Mouse (Mus musculus) lung, postnatal 0 days (tissue): ENCODE data around the gene M1ap. TPM values are rescaled to one million over a fixed set of nuclear protein-coding genes. Genes with fewer than 3 reads are reported as not detected.

ENCODE experiments used
- ATAC-seq: fragments of 200-750 bp; cut with Nextera tagmentation; 2 replicates; pipeline ENCODE4 v1.8.0; 2017; ENCODE audit warnings: moderate library complexity
- DNase-seq: peaks from one replicate; pipeline ENCODE4 v3.0.0-alpha.2; 2016; ENCODE audit warnings: low spot score
- H3K27ac ChIP-seq: fragments of 300-500 bp; sonication (generic); 2 replicates; pipeline ENCODE4 v1.5.1; 2014; ENCODE audit warnings: antibody characterized with exemption, mild to moderate bottlenecking, low read length, mixed read lengths
- H3K27me3 ChIP-seq: fragments of 300-500 bp; sonication (generic); replicated peaks from 2 replicates; pipeline ENCODE4 v1.6.1; 2014; ENCODE audit warnings: low read length, mixed read lengths; ENCODE audit not compliant: insufficient read depth
- H3K36me3 ChIP-seq: fragments of 300-500 bp; sonication (generic); 2 replicates; pipeline ENCODE4 v1.6.1; 2014; ENCODE audit warnings: low read length, mixed read lengths; ENCODE audit not compliant: insufficient read depth
- H3K4me1 ChIP-seq: fragments of 300-500 bp; sonication (generic); 2 replicates; pipeline ENCODE4 v1.6.1; 2014; ENCODE audit warnings: antibody characterized with exemption, low read depth, low read length, mixed read lengths; ENCODE audit not compliant: insufficient read depth
- H3K4me2 ChIP-seq: fragments of 300-500 bp; sonication (generic); replicated peaks from 2 replicates; pipeline ENCODE4 v1.6.1; 2014; ENCODE audit warnings: low read depth, mild to moderate bottlenecking, low read length, moderate library complexity, mixed read lengths
- H3K4me3 ChIP-seq: fragments of 300-500 bp; sonication (generic); 2 replicates; pipeline ENCODE4 v1.5.1; 2014; ENCODE audit warnings: low read depth, low read length
- H3K9ac ChIP-seq: fragments of 300-500 bp; sonication (generic); replicated peaks from 2 replicates; pipeline ENCODE4 v1.6.1; 2014; ENCODE audit warnings: low read depth, mild to moderate bottlenecking
- H3K9me3 ChIP-seq: fragments of 300-500 bp; sonication (generic); 2 replicates; pipeline ENCODE4 v1.6.1; 2016; ENCODE audit warnings: low read length, mixed read lengths
- CTCF ChIP-seq: IDR thresholded peaks from 2 replicates; pipeline ENCODE4 v1.5.1; 2016; ENCODE audit warnings: antibody characterized with exemption, mild to moderate bottlenecking
- EP300 ChIP-seq: IDR thresholded peaks from 2 replicates; pipeline ENCODE4 v1.6.1; 2016; ENCODE audit warnings: antibody characterized with exemption, mild to moderate bottlenecking, control low read depth
- WGBS: fragments of 180-500 bp; shearing (Covaris S2); extraction: QIAGEN DNeasy Blood & Tissue Kit; methylation state at CpG from one replicate; pipeline ENCODE4 v1.1.7; 2014; 5-methylcytosine and 5-hydroxymethylcytosine counted together
- polyA plus RNA-seq: library from polyadenylated mRNA; unstranded; fragments of >200 nt; fragmentation: Nextera tagmentation; extraction: Ambion mirVana; gene quantifications from 2 replicates; pipeline ENCODE4 v1.2.1, GENCODE M21; 2015

Gene M1ap
- polyA plus RNA-seq, 1 experiment from 2014 or later = 1.8 TPM

- H3K27ac ChIP-seq = no peak overlapping the region
- no peak for ATAC-seq
These were observed 77.7 kb downstream of the M1ap start for GRCm38 (mm10) chr6:83024421-83024820.

GRCm38 (mm10) chr6:83025221-83025620 lies 78.5 kb downstream of the M1ap start:
- ATAC-seq = no peak
- TF ChIP-seq CTCF = no peak

More at GRCm38 (mm10) chr6:83024421-83024820, 77.7 kb downstream of the M1ap start:
- Histone ChIP-seq H3K4me2 (no peak overlapping the region), H3K4me3 (no peak overlapping the region), H3K27me3 (no peaks in the 10 kb centered on the region), H3K9ac (no peak overlapping the region), H3K9me3 (no peaks in the 10 kb centered on the region), H3K36me3 (no peaks in the 10 kb centered on the region), H3K4me1 (no peaks in the 10 kb centered on the region)
- no peak for DNase-seq
- TF ChIP-seq CTCF = no peak
- TF ChIP-seq EP300 = no peak
- 59% methylated on average over 4 of the region's 4 CpGs for WGBS

GRCm38 (mm10) chr6:83027293-83027692 lies 80.6 kb downstream of the M1ap start:
- H3K4me2 ChIP-seq = no peak overlapping the region
- DNase-seq = no peak
- ATAC-seq = no peak
- TF ChIP-seq EP300 = no peak
- TF ChIP-seq CTCF = no peak
- no peak overlapping the region for H3K4me3 ChIP-seq
- H3K4me1 ChIP-seq = peaks cover 2% of the 10 kb centered on the region; the same call in 1 of the 2 replicates
- H3K27me3 ChIP-seq = no peaks in the 10 kb centered on the region
- H3K36me3 ChIP-seq = no peaks in the 10 kb centered on the region
- WGBS = 73% methylated on average over 8 of the region's 8 CpGs
- no peak overlapping the region for H3K9ac ChIP-seq
- peak overlapping the region; percentile 28; the same call in 1 of the 2 replicates for H3K27ac ChIP-seq
- H3K9me3 ChIP-seq = no peaks in the 10 kb centered on the region

More at GRCm38 (mm10) chr6:83025221-83025620, 78.5 kb downstream of the M1ap start:
- Histone ChIP-seq H3K4me2 (no peak overlapping the region), H3K27me3 (no peaks in the 10 kb centered on the region), H3K27ac (no peak overlapping the region), H3K36me3 (no peaks in the 10 kb centered on the region), H3K9me3 (no peaks in the 10 kb centered on the region), H3K4me3 (no peak overlapping the region), H3K9ac (no peak overlapping the region), H3K4me1 (no peaks in the 10 kb centered on the region)
- 87% methylated on average over 4 of the region's 4 CpGs for WGBS
- no peak for DNase-seq

- DNase-seq = peak; percentile 64
- Histone ChIP-seq H3K36me3 (no peaks in the 10 kb centered on the region), H3K9ac (no peak overlapping the region), H3K27ac (peak overlapping the region; percentile 28; the same call in 1 of the 2 replicates), H3K9me3 (no peaks in the 10 kb centered on the region), H3K4me2 (no peak overlapping the region), H3K4me3 (no peak overlapping the region), H3K27me3 (no peaks in the 10 kb centered on the region), H3K4me1 (peaks cover 5% of the 10 kb centered on the region; the same call in 1 of the 2 replicates)
- TF ChIP-seq EP300 (peak; percentile 38; the same call in 1 of the 2 replicates), CTCF (no peak)
- WGBS = 21% methylated on average over 7 of the region's 9 CpGs
- peak; percentile 80 for ATAC-seq
These were observed 81.0 kb downstream of the M1ap start for GRCm38 (mm10) chr6:83027706-83028105.

- no peak for ATAC-seq
- no peaks in the 10 kb centered on the region for H3K36me3 ChIP-seq
- TF ChIP-seq CTCF (no peak), EP300 (no peak)
- H3K27me3 ChIP-seq = no peaks in the 10 kb centered on the region
- H3K4me2 ChIP-seq = no peak overlapping the region
- H3K27ac ChIP-seq = no peak overlapping the region
- peaks cover 8% of the 10 kb centered on the region; the same call in 1 of the 2 replicates for H3K4me1 ChIP-seq
- 49% methylated on average over 10 of the region's 10 CpGs for WGBS
- H3K9ac ChIP-seq = no peak overlapping the region
- no peak overlapping the region for H3K4me3 ChIP-seq
- no peaks in the 10 kb centered on the region for H3K9me3 ChIP-seq
- DNase-seq = no peak
These were observed 83.1 kb downstream of the M1ap start for GRCm38 (mm10) chr6:83029777-83030176.

GRCm38 (mm10) chr6:83031111-83031510 lies 84.4 kb downstream of the M1ap start:
- H3K27ac ChIP-seq = no peak overlapping the region
- no peaks in the 10 kb centered on the region for H3K9me3 ChIP-seq
- peaks cover 8% of the 10 kb centered on the region; the same call in 1 of the 2 replicates for H3K4me1 ChIP-seq
- H3K4me2 ChIP-seq = no peak overlapping the region
- no peaks in the 10 kb centered on the region for H3K27me3 ChIP-seq
- no peak for ATAC-seq
- no peaks in the 10 kb centered on the region for H3K36me3 ChIP-seq
- WGBS = 78% methylated on average over 7 of the region's 7 CpGs
- no peak for DNase-seq
- H3K9ac ChIP-seq = no peak overlapping the region
- H3K4me3 ChIP-seq = no peak overlapping the region
- TF ChIP-seq EP300 = no peak
- TF ChIP-seq CTCF = no peak
